Mouse (Mus musculus) embryonic facial prominence, embryonic 11.5 days (tissue): ENCODE data around the gene Commd1. TPM values are rescaled to one million over a fixed set of nuclear protein-coding genes. Genes with fewer than 3 reads are reported as not detected.

ENCODE experiments used
- ATAC-seq: fragments of 200-750 bp; cut with Nextera tagmentation; replicated peaks from 2 replicates; pipeline ENCODE4 v1.8.0; 2017; ENCODE audit warnings: low read depth; ENCODE audit not compliant: insufficient number of reproducible peaks, low FRiP score, low TSS enrichment
- DNase-seq: peaks from one replicate; pipeline ENCODE4 v3.0.0-alpha.2; 2015; ENCODE audit warnings: low spot score
- H3K27ac ChIP-seq: fragments of 300-500 bp; sonication (generic); replicated peaks from 2 replicates; pipeline ENCODE4 v1.5.1; 2014; ENCODE audit warnings: mild to moderate bottlenecking, low read depth, low read length, control low read depth
- H3K27me3 ChIP-seq: fragments of 300-500 bp; sonication (generic); 2 replicates; pipeline ENCODE4 v1.6.1; 2014; ENCODE audit warnings: mild to moderate bottlenecking, low read length, moderate library complexity, mixed read lengths; ENCODE audit not compliant: control insufficient read depth, insufficient read depth
- H3K36me3 ChIP-seq: fragments of 300-500 bp; sonication (generic); replicated peaks from 2 replicates; pipeline ENCODE4 v1.6.1; 2014; ENCODE audit warnings: low read depth, mild to moderate bottlenecking, low read length, moderate library complexity, mixed read lengths; ENCODE audit not compliant: control insufficient read depth, insufficient read depth
- H3K4me1 ChIP-seq: fragments of 300-500 bp; sonication (generic); 2 replicates; pipeline ENCODE4 v1.6.1; 2014; ENCODE audit warnings: low read length, mixed read lengths; ENCODE audit not compliant: control insufficient read depth, insufficient read depth
- H3K4me2 ChIP-seq: fragments of 300-500 bp; sonication (generic); 2 replicates; pipeline ENCODE4 v1.6.1; 2014; ENCODE audit warnings: low read depth, mild to moderate bottlenecking, control low read depth, low read length, moderate library complexity
- H3K4me3 ChIP-seq: fragments of 300-500 bp; sonication (generic); 2 replicates; pipeline ENCODE4 v1.5.1; 2014; ENCODE audit warnings: low read depth, low read length, control low read depth
- H3K9ac ChIP-seq: fragments of 300-500 bp; sonication (generic); replicated peaks from 2 replicates; pipeline ENCODE4 v1.6.1; 2014; ENCODE audit warnings: mild to moderate bottlenecking, control low read depth, low read length
- H3K9me3 ChIP-seq: fragments of 300-500 bp; sonication (generic); replicated peaks from 2 replicates; pipeline ENCODE4 v1.6.1; 2016; ENCODE audit warnings: mild to moderate bottlenecking, low read length, inconsistent platforms, mixed read lengths; ENCODE audit not compliant: control insufficient read depth
- WGBS: fragments of 180-500 bp; shearing (Covaris S2); extraction: QIAGEN DNeasy Blood & Tissue Kit; methylation state at CpG from one replicate; pipeline ENCODE4 v1.1.7; 2014; 5-methylcytosine and 5-hydroxymethylcytosine counted together
- polyA plus RNA-seq: library from polyadenylated mRNA; unstranded; fragments of >200 nt; fragmentation: Nextera tagmentation; extraction: Ambion mirVana; gene quantifications from 2 replicates; pipeline ENCODE4 v1.2.1, GENCODE M21; 2014

The Commd1 gene
- polyA plus RNA-seq, 1 experiment from 2014 or later = 452 TPM

DNA sequence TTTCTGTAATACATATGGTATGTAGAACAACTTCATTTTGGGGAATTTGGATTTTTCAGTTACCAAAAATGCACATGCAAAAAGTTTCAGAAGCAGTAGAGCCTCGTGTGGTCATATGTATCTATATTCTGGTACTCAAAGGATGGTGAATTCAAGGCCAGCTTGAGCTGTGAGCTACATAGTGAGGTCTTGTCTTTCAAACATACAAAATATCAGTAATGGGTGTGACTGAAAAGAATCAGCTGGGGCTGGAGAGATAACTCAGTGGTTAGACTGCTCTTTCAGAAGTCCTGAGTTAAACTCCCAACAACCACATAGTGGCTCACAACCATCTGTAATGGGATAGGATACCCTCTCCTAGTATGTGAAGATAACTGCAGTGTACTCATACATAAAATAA lies 16.1 kb upstream of the Commd1 start:
- no peak overlapping the region for H3K4me3 ChIP-seq
- no peaks in the 10 kb centered on the region for H3K9me3 ChIP-seq
- DNase-seq (no peak), ATAC-seq (no peak)
- WGBS = 82% methylated on average over 1 of the region's 1 CpGs
- H3K36me3 ChIP-seq = peaks cover 30% of the 10 kb centered on the region
- no peaks in the 10 kb centered on the region for H3K27me3 ChIP-seq
- no peak overlapping the region for H3K4me2 ChIP-seq
- H3K9ac ChIP-seq = no peak overlapping the region
- no peaks in the 10 kb centered on the region for H3K4me1 ChIP-seq
- no peak overlapping the region for H3K27ac ChIP-seq

DNA sequence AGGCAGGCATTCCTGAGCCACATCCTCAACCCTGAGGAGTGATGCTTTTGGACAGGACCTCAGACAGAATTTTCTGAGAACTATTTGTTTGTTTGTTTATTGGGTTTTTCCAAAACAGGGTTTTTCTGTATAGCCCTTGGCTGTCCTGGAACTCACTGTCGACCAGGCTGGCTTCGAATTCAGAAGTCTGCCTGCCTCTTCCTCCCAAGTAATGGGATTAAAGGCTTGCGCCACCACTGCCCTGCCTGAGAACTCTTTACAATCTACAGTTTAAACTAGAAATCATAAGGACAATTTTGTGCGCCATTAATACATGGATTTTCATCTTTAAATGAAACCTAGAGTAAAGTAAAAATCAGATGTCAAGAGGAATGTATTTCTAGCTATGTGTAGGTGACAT lies 13.3 kb upstream of the Commd1 start:
- Histone ChIP-seq H3K4me3 (no peak overlapping the region), H3K27ac (no peak overlapping the region), H3K27me3 (no peaks in the 10 kb centered on the region), H3K9me3 (no peaks in the 10 kb centered on the region), H3K9ac (no peak overlapping the region), H3K4me2 (no peak overlapping the region), H3K36me3 (peaks cover 26% of the 10 kb centered on the region), H3K4me1 (no peaks in the 10 kb centered on the region; the same call in 1 of the 2 replicates)
- no peak for ATAC-seq
- WGBS = 94% methylated on average over 4 of the region's 4 CpGs
- DNase-seq = no peak

DNA sequence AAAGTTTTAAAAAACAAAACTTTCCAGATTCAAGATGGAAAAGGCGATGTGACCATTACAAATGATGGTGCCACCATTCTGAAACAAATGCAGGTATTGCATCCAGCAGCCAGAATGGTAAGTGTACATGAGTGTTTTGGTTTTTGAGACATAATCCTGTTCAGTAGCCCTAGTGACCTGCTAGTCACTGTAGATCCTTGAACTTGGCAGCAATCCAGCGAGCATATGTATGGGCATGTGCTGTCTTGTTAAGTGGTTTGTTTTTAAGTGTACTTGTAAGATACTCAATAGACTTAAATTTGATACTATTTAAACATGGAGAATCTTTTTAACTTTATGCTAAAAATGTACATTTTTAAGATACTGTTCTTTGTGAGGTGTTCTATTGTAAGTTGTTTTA lies 12.1 kb upstream of the Commd1 start:
- H3K4me1 ChIP-seq = no peaks in the 10 kb centered on the region; the same call in 1 of the 2 replicates
- no peak overlapping the region for H3K27ac ChIP-seq
- no peak overlapping the region for H3K9ac ChIP-seq
- H3K36me3 ChIP-seq = peaks cover 18% of the 10 kb centered on the region
- 92% methylated on average over 2 of the region's 2 CpGs for WGBS
- H3K4me2 ChIP-seq = no peak overlapping the region
- H3K9me3 ChIP-seq = no peaks in the 10 kb centered on the region
- no peak overlapping the region for H3K4me3 ChIP-seq
- ATAC-seq (no peak), DNase-seq (no peak)
- no peaks in the 10 kb centered on the region for H3K27me3 ChIP-seq

DNA sequence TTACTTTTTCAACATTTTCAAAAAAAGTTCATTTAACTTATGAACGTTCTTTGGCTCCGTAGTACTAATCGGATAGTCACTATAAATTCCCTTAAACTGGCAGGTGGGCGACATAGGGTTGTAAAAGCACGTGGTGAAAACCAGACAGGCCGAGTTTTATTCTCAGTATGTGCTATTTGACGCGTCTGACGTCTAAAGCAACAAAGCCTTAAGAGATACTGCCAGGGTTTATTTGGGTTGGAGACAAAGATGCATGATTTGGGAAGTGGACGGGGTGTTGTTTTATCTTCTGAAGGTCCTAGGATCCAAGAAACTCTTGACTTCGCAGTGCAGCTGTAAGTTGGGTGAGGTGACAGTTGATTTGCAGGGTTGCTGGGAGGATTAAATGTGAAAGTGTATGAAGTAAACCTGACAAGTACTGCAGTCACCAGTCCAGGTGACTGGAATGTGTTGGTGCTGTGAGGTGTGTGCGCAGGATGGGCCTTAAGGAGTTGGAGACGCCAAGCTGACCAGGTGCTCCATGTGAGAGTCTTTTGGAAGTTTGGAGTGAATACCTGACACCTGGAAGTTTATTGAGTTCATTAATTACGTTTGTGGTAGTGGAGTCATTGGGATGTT lies 9.1 kb upstream of the Commd1 start:
- Histone ChIP-seq H3K27ac (no peak overlapping the region), H3K9me3 (no peaks in the 10 kb centered on the region)

DNA sequence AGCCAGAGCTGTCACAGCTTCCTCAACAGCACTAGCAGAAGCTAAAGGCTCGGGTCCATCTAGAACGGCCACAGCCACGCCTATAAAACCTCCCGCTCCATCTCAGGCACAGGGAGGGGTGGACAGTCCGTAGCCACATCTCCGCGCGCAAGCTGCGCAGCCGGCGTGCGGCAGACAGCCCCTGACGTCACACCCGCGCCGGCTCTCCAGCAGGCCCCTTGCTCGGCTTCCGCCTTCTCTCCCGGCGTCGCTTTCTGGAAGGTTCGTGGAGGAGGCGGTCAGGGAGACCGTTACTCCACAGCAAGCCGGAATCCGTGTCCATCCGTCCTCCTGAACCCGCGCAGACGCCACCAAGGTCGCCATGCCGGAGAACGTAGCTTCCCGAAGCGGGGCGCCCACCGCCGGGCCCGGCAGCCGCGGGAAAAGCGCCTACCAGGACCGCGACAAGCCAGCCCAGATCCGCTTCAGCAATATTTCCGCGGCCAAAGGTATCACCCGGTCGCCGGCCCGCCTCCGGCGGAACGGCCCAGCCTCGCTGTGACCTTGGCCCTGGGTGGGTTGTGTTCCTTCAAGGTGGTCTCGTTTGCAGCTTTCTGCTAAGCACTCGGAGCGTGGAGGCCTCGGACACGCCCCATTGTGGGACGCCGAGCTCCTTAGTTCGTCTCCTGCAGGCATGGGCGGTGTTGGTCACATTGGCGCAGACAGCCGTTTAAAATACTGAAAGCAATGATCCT lies 8.4 kb upstream of the Commd1 start, which contains the start of gene Cct4:
TSS of gene Cct4 (plus strand) at position 127 of the 734 bp plus-strand sequence.
- peak; percentile 93 for DNase-seq
- Histone ChIP-seq H3K4me2 (peak within 1 kb of the TSS; percentile 75), H3K4me3 (peak within 1 kb of the TSS; percentile 71), H3K27me3 (no peaks in the 10 kb centered on the region), H3K36me3 (peaks cover 9% of the 10 kb centered on the region), H3K27ac (peak within 1 kb of the TSS; percentile 87), H3K9ac (peak within 1 kb of the TSS; percentile 93), H3K9me3 (no peaks in the 10 kb centered on the region), H3K4me1 (no peaks in the 10 kb centered on the region; the same call in 1 of the 2 replicates)
- WGBS = under 1% methylated on average over 66 of the region's 66 CpGs
- peak; percentile 98 for ATAC-seq

More for the DNA sequence above, 9.1 kb upstream of the Commd1 start:
- peak overlapping the region; percentile 71 for H3K4me3 ChIP-seq
- H3K36me3 ChIP-seq = peaks cover 9% of the 10 kb centered on the region
- H3K9ac ChIP-seq = peak overlapping the region; percentile 93
- no peaks in the 10 kb centered on the region; the same call in 1 of the 2 replicates for H3K4me1 ChIP-seq
- no peaks in the 10 kb centered on the region for H3K27me3 ChIP-seq
- no peak for DNase-seq
- 12% methylated on average over 14 of the region's 14 CpGs for WGBS
- peak overlapping the region; percentile 75 for H3K4me2 ChIP-seq
- ATAC-seq = no peak

DNA sequence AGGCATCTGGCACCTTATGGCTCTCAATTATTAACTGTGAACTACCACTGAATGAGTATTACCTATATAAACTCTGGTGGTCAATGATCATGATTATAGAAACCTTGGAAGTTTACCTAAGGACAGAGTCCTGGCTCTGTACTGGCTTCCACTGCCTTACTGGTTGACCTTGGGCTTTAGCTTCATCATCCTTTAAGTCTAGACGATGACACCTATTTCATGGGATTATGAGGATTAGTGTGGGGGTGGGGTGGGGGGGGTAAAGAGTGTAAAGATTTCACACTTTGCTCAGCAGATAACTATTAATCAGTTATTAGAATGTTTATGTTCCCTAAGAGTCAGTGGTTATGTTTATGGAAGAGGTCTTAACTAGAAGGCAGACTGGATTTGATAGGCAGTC lies 7.6 kb upstream of the Commd1 start:
- DNase-seq = no peak
- Histone ChIP-seq H3K27ac (peak overlapping the region; percentile 87; the same call in 1 of the 2 replicates), H3K4me2 (peak overlapping the region; percentile 75), H3K27me3 (no peaks in the 10 kb centered on the region), H3K4me1 (no peaks in the 10 kb centered on the region; the same call in 1 of the 2 replicates), H3K9me3 (no peaks in the 10 kb centered on the region), H3K9ac (peak overlapping the region; percentile 93), H3K4me3 (peak overlapping the region; percentile 71), H3K36me3 (peaks cover 6% of the 10 kb centered on the region)
- ATAC-seq = no peak; the same call in 1 of the 2 replicates
- 46% methylated on average over 1 of the region's 1 CpGs for WGBS

DNA sequence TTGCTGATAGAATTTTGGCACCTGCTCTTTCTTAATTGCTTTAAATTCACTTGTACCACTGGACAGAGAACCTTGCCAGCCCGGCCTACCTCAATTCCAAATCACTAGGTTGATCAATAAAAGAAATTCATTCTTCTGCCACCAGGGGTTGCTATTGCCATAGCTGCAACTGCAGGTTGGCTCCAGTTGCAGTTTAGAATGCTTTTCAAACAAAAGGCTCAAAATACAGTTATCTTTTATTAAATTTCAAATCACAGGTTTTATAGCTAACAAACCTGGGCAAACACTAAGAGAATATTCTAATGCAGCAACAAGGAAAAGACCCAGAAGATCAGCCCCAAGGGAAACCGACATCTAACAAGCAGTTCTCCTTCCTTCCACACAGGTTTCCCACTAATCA lies 5.2 kb upstream of the Commd1 start:
- WGBS = 46% methylated on average over 2 of the region's 2 CpGs
- ATAC-seq = no peak
- no peaks in the 10 kb centered on the region for H3K9me3 ChIP-seq
- no peak overlapping the region for H3K27ac ChIP-seq
- H3K4me2 ChIP-seq = no peak overlapping the region
- H3K36me3 ChIP-seq = no peaks in the 10 kb centered on the region
- peak; percentile 82 for DNase-seq
- no peaks in the 10 kb centered on the region for H3K27me3 ChIP-seq
- no peak overlapping the region for H3K9ac ChIP-seq
- no peaks in the 10 kb centered on the region; the same call in 1 of the 2 replicates for H3K4me1 ChIP-seq
- no peak overlapping the region for H3K4me3 ChIP-seq

DNA sequence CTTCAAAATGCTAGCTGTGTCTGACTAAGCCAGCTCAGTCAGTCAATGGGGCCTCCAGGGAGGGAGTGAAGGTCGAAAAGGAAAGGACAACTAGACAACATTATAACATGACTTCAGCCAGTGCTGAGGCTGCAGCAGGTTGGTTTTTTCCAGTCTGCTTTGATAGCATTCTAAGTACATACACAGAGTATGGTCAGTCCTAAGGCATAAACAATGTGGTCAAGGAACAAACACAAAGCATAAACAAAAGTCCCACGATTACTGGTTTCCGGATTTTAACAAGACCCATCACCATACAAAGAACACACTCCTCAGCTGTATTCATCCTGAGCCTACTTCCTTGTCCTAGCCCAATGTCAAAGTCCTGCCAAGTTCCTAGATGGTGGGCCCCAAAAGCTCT lies 3.3 kb upstream of the Commd1 start:
- no peak overlapping the region for H3K4me2 ChIP-seq
- WGBS = 80% methylated on average over 3 of the region's 3 CpGs

More for the DNA sequence above, 3.3 kb upstream of the Commd1 start:
- no peaks in the 10 kb centered on the region for H3K27me3 ChIP-seq
- DNase-seq (no peak), ATAC-seq (no peak)
- no peak overlapping the region for H3K4me3 ChIP-seq
- H3K36me3 ChIP-seq = no peaks in the 10 kb centered on the region; the same call in 1 of the 2 replicates
- no peak overlapping the region for H3K27ac ChIP-seq
- H3K9me3 ChIP-seq = no peaks in the 10 kb centered on the region
- H3K9ac ChIP-seq = no peak overlapping the region
- no peaks in the 10 kb centered on the region for H3K4me1 ChIP-seq
